Mouse (Mus musculus) neural tube, embryonic 15.5 days (tissue): ENCODE data around the gene Iqgap1. TPM values are rescaled to one million over a fixed set of nuclear protein-coding genes. Genes with fewer than 3 reads are reported as not detected.

Experiments
- ATAC-seq: fragments of 200-750 bp; cut with Nextera tagmentation; 2 replicates; pipeline ENCODE4 v1.8.0; 2017; ENCODE audit warnings: mild to moderate bottlenecking, moderate TSS enrichment, moderate library complexity; ENCODE audit not compliant: low FRiP score
- H3K27ac ChIP-seq: fragments of 300-500 bp; sonication (generic); replicated peaks from 2 replicates; pipeline ENCODE4 v1.5.1; 2015; ENCODE audit warnings: mild to moderate bottlenecking, inconsistent platforms
- H3K27me3 ChIP-seq: fragments of 300-500 bp; sonication (generic); replicated peaks from 2 replicates; pipeline ENCODE4 v1.6.1; 2015; ENCODE audit warnings: inconsistent platforms
- H3K36me3 ChIP-seq: fragments of 300-500 bp; sonication (generic); 2 replicates; pipeline ENCODE4 v1.6.1; 2015; ENCODE audit warnings: inconsistent platforms
- H3K4me1 ChIP-seq: fragments of 300-500 bp; sonication (generic); 2 replicates; pipeline ENCODE4 v1.6.1; 2015; ENCODE audit warnings: inconsistent platforms
- H3K4me2 ChIP-seq: fragments of 300-500 bp; sonication (generic); 2 replicates; pipeline ENCODE4 v1.6.1; 2015; ENCODE audit warnings: inconsistent platforms, mild to moderate bottlenecking, moderate library complexity
- H3K4me3 ChIP-seq: fragments of 300-500 bp; sonication (generic); replicated peaks from 2 replicates; pipeline ENCODE4 v1.5.1; 2015; ENCODE audit warnings: mild to moderate bottlenecking, inconsistent platforms
- H3K9ac ChIP-seq: fragments of 300-500 bp; sonication (generic); replicated peaks from 2 replicates; pipeline ENCODE4 v1.6.1; 2015; ENCODE audit warnings: mild to moderate bottlenecking, inconsistent platforms
- H3K9me3 ChIP-seq: fragments of 300-500 bp; sonication (generic); replicated peaks from 2 replicates; pipeline ENCODE4 v1.6.1; 2016; ENCODE audit warnings: inconsistent platforms
- WGBS: fragments of 180-500 bp; shearing (Covaris S2); methylation state at CpG from one replicate; pipeline ENCODE4 v1.1.7; 2015; ENCODE audit warnings: mixed read lengths; 5-methylcytosine and 5-hydroxymethylcytosine counted together
- polyA plus RNA-seq: library from polyadenylated mRNA; unstranded; fragments of >200 nt; fragmentation: Nextera tagmentation; extraction: Ambion mirVana; gene quantifications from 2 replicates; pipeline ENCODE4 v1.2.1, GENCODE M21; 2015

Iqgap1 gene
- polyA plus RNA-seq, 1 experiment from 2014 or later: 18.1 TPM

- no peaks in the 10 kb centered on the region for H3K9me3 ChIP-seq
- no peak overlapping the region for H3K4me2 ChIP-seq
- no peaks in the 10 kb centered on the region for H3K27me3 ChIP-seq
- no peak overlapping the region for H3K4me3 ChIP-seq
- H3K9ac ChIP-seq: no peak overlapping the region
- H3K27ac ChIP-seq: no peak overlapping the region
- peaks cover 28% of the 10 kb centered on the region for H3K4me1 ChIP-seq
- H3K36me3 ChIP-seq: peaks cover 6% of the 10 kb centered on the region; the same call in 1 of the 2 replicates
- 37% methylated on average over 12 of the region's 12 CpGs for WGBS
- ATAC-seq: no peak
Observed at GRCm38 (mm10) chr7:80680218-80680847, 145.4 kb downstream of the Iqgap1 start.

GRCm38 (mm10) chr7:80672323-80672722 is 153.5 kb downstream of the Iqgap1 start:
- peaks cover 13% of the 10 kb centered on the region; the same call in 1 of the 2 replicates for H3K36me3 ChIP-seq
- 69% methylated on average over 3 of the region's 3 CpGs for WGBS
- ATAC-seq: no peak
- no peak overlapping the region for H3K4me2 ChIP-seq
- no peaks in the 10 kb centered on the region for H3K27me3 ChIP-seq
- no peak overlapping the region for H3K4me3 ChIP-seq
- no peak overlapping the region for H3K9ac ChIP-seq
- no peak overlapping the region for H3K27ac ChIP-seq
- H3K4me1 ChIP-seq: peaks cover 7% of the 10 kb centered on the region; the same call in 1 of the 2 replicates
- no peaks in the 10 kb centered on the region for H3K9me3 ChIP-seq

- 92% methylated on average over 6 of the region's 6 CpGs for WGBS
- H3K9me3 ChIP-seq: no peaks in the 10 kb centered on the region
- H3K4me2 ChIP-seq: no peak overlapping the region
- H3K27ac ChIP-seq: no peak overlapping the region
- H3K27me3 ChIP-seq: no peaks in the 10 kb centered on the region
- ATAC-seq: no peak
- H3K4me3 ChIP-seq: no peak overlapping the region
- H3K36me3 ChIP-seq: peaks cover 7% of the 10 kb centered on the region; the same call in 1 of the 2 replicates
- peaks cover 12% of the 10 kb centered on the region; the same call in 1 of the 2 replicates for H3K4me1 ChIP-seq
- no peak overlapping the region for H3K9ac ChIP-seq
Observed at GRCm38 (mm10) chr7:80670889-80671288, 154.9 kb downstream of the Iqgap1 start.

GRCm38 (mm10) chr7:80667190-80667589 is 158.6 kb downstream of the Iqgap1 start:
- no peak for ATAC-seq
- H3K27me3 ChIP-seq: no peaks in the 10 kb centered on the region

GRCm38 (mm10) chr7:80666198-80666915 is 159.4 kb downstream of the Iqgap1 start:
- Histone ChIP-seq H3K36me3 (no peaks in the 10 kb centered on the region), H3K4me2 (no peak overlapping the region), H3K9ac (no peak overlapping the region), H3K27me3 (no peaks in the 10 kb centered on the region), H3K27ac (peak overlapping the region; percentile 41; the same call in 1 of the 2 replicates), H3K4me3 (no peak overlapping the region), H3K9me3 (no peaks in the 10 kb centered on the region), H3K4me1 (peaks cover 12% of the 10 kb centered on the region; the same call in 1 of the 2 replicates)
- ATAC-seq: no peak
- WGBS: 78% methylated on average over 10 of the region's 10 CpGs

More at GRCm38 (mm10) chr7:80667190-80667589, 158.6 kb downstream of the Iqgap1 start:
- H3K9me3 ChIP-seq: no peaks in the 10 kb centered on the region
- no peak overlapping the region for H3K9ac ChIP-seq
- no peak overlapping the region for H3K4me3 ChIP-seq
- 74% methylated on average over 11 of the region's 11 CpGs for WGBS
- H3K4me1 ChIP-seq: peaks cover 12% of the 10 kb centered on the region; the same call in 1 of the 2 replicates
- H3K27ac ChIP-seq: peak overlapping the region; percentile 41
- peaks cover 3% of the 10 kb centered on the region; the same call in 1 of the 2 replicates for H3K36me3 ChIP-seq
- H3K4me2 ChIP-seq: no peak overlapping the region

Other genes with a start within 250 kb of the Iqgap1 start
- gene Crtc3, start 137.1 kb downstream of the Iqgap1 start, polyA plus RNA-seq: 18.4 and 20.7 TPM in 2 replicates
- gene Zscan2, start 34.9 kb upstream of the Iqgap1 start, polyA plus RNA-seq: 3.3 and 3.9 TPM in 2 replicates
- 33.0 and 35.0 TPM in 2 replicates for gene Wdr73, start 75.3 kb upstream of the Iqgap1 start, polyA plus RNA-seq
- 6.4 and 7.2 TPM in 2 replicates for gene Nmb, start 79.1 kb upstream of the Iqgap1 start, polyA plus RNA-seq
- gene Sec11a, start 121.8 kb upstream of the Iqgap1 start, polyA plus RNA-seq: 145 and 160 TPM in 2 replicates
- 9.9 and 10.0 TPM in 2 replicates for gene Zfp592, start 167.7 kb upstream of the Iqgap1 start, polyA plus RNA-seq
- 0.47 and 0.49 TPM in 2 replicates for gene Alpk3, start 231.6 kb upstream of the Iqgap1 start, polyA plus RNA-seq